Mouse (Mus musculus) testis, postnatal 14 days (tissue): ENCODE data around the gene Defa17.
"Not testable (repeated sequence)": the region's sequence is repeated elsewhere in the genome, so short reads cannot be mapped to it uniquely, and the experiment has no call there.

ENCODE experiments used
- DNase-seq: peaks from one replicate; pipeline ENCODE4 v3.0.0; 2021; ENCODE audit warnings: low spot score

Defa17 gene

GRCm38 (mm10) chr8:21655480-21655879 is at the start of gene Defa17:
TSS of gene Defa17 (plus strand) at chr8:21655780.
- not testable (repeated sequence) for DNase-seq

GRCm38 (mm10) chr8:21617883-21618282 is 37.7 kb upstream of the Defa17 start, which contains the start of gene Defa26:
TSS of gene Defa26 (plus strand) at chr8:21618183.
- not testable (repeated sequence) for DNase-seq

DNA sequence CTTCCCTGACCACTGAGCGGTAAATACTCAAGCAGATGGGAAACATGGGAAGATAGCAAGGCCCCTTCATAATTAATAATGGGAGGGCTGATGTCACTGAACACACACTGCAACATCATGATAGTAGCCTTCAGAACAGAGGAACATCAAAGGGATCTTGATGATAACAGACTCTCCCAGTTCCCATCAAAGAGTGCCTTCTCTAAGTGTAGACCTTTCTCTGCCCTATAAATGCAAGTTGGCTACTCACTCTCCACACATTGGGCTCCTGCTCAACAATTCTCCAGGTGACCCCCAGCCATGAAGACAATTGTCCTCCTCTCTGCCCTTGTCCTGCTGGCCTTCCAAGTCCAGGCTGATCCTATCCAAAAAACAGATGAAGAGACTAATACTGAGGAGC is 9.9 kb downstream of the Defa17 start, which contains the start of gene Defa34:
Gene Defa34 (plus strand): TSS at position 301 of the 400 bp plus-strand sequence.
- DNase-seq = not testable (repeated sequence)

GRCm38 (mm10) chr8:21703545-21703944 is 48.0 kb downstream of the Defa17 start, which contains the start of gene AY761184:
TSS of gene AY761184 (minus strand) at chr8:21703645.
- DNase-seq = not testable (repeated sequence)
